Mouse (Mus musculus) spleen, postnatal 14 days (tissue): Measurements from ENCODE around the gene D330045A20Rik.
"Not testable (repeated sequence)": the region's sequence is repeated elsewhere in the genome, so short reads cannot be mapped to it uniquely, and the experiment has no call there.

Experiments
- DNase-seq, 2 experiments: peaks; one replicate each; pipeline ENCODE4 v3.0.0; 2021 to 2022; ENCODE audit warnings: low spot score in 2 of 2

Gene D330045A20Rik

DNA sequence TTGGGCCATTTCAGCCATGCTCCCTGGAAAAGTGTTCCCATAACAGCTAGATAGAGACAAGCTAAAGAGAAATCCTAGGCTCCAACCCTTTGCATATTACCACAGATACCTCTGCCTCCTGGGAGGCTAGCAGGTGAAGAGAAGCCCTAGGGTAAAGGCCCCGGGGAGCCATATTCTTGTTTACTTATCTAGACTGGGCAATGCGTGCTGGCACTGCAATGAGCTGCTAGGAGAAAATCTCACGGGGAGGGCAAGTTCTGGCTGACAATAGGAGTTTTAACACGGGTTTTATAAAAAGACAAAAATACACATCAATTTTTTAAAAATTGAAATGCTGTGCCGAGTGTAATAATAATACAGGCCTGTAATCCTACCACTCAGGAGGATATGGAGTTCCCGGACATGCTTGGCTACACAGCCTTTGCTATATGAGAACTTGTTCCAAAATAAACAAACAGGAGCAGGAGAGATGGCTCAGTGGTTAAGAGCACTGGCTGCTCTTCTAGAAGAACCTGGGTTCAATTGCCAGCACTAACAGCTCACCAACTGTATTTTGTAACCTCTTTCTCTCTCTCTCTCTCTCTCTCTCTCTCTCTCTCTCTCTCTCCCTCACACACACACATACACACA lies 98.6 kb downstream of the D330045A20Rik start:
- no peak for DNase-seq

DNA sequence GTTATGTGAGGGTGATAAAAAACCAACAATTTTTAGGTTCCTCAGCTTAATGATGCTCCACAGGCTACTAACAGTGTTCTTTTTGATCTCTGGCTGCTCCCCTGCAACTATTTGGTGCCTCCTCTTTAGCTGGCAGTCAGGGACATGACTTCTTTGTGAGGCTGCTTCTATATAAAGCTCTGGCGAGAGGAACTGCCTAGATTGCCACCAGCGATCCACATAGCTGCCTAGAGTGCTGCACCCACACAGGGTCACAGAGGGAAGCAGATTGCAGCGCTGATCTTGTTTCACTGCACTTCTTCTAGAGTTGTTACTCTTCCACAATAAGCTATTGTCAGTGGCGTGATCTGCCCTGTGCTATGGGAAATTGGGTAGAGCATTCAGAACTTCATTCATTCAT lies 103.4 kb downstream of the D330045A20Rik start:
- no peak for DNase-seq

DNA sequence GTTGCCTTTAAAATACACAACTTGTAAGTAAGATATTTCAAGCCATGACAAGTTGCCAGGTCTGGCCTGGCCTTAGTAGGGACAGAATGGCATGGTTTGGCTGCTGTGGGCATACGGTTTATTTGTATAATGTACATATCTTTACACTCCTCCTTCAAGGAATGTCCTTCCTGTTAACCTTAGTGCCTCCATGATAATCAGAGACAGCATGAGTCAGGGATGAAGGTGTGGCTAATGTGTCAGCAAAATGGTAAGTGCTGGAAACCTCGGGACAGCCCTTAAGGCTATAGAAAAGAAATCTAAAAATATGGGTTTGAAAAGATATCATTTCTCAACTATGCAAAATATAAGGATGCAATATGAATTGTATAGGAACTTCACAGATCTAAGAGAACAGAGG lies 106.5 kb downstream of the D330045A20Rik start:
- not testable (repeated sequence) for DNase-seq

DNA sequence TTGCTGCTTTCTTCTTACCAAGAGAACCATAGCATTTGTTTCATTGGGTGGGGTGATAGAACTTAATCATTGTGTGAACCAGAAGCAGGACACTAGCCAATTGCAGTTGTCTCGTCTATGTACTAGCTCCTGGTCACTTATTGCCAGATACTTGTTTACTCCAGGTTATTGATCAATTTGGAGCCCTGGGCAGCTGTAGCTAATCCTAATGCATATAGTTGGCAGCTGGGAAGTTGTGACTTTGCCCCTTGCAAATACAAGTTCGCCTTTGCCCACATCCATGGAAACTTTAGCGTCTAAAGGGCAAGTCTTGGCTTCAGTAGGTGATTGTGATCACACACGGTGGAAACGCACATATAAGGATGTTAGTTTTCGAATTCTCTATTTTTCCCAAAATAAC lies 116.2 kb downstream of the D330045A20Rik start:
- no peak for DNase-seq
